9 mouse cellular contexts compared by ENCODE assay signal in the genomic region with DNA sequence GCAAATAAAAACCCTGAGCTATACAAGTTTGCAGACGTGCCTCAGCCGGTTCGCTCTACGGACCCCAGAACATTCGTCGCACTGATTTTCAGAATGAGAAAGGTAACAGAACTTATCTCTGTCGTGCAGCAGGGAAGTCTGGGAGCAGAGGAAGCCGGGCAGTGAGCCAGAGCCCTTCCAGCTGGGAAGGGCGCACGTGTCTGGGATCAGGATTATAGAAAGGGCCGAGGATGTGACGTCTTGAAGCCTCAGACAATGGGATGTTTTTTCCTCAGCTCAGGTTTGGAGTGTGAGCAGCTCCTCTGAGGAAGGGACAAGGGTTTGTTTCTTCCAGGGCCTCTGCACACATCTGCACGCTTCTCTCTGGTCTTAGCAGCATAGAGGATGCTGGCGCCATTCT. TPM values are rescaled to one million over a fixed set of nuclear protein-coding genes. Genes with fewer than 3 reads are reported as not detected.
DNase-seq lines count a peak whose midpoint lies in the region; ATAC-seq and TF ChIP-seq lines count a peak whose summit lies in the region.
"Had no signal": no experiment of that assay in that cellular context is flagged by ENCODE, and none has a peak within 500 bp of the region (broad histone marks: within the 10 kb centered on the region; RNA-seq: fewer than 3 reads in every experiment).

No protein-coding gene starts in this region.

- intact Hi-C loops in gastrocnemius, postnatal 14 days (cut with DNase I; ENCODE audit: low total_unique reads): no loop called here

- peaks cover 51% of the 10 kb centered on the region for H3K4me1 ChIP-seq in hindbrain, embryonic 15.5 days (replicated peaks)
- 0 out of 2 replicates have a peak, but pooled peaks cover 3% of the 10 kb centered on the region for H3K4me1 ChIP-seq in liver, embryonic 13.5 days (replicated peaks)
- no peaks in the 10 kb centered on the region; the same call in 1 of the 2 replicates for H3K4me1 ChIP-seq in thymus, adult 2 months (replicated peaks; ENCODE audit: control insufficient read depth, insufficient read depth, low read length)

- peak; percentile 33 for DNase-seq in embryo, embryonic 10.5 days (ENCODE audit: low spot score)
- DNase-seq in embryo, embryonic 9.5 days (ENCODE audit: extremely low spot score): no peak
- DNase-seq in R1 (ENCODE audit: low read depth, low spot score): peak; percentile 50
- peak; percentile 77 for DNase-seq in gastrocnemius, postnatal 14 days
- no peak for DNase-seq in liver, embryonic 13.5 days
- DNase-seq in skeletal muscle tissue, adult 2 months (ENCODE audit: low read depth, low spot score): peak; percentile 73
- no peak for DNase-seq in thymus, adult 2 months

- no peak for TF ChIP-seq POLR2A in thymus, adult 2 months (IDR thresholded peaks at IDR 0.05; ENCODE audit: control insufficient read depth, extremely low read depth, insufficient read depth, low read length, poor library complexity)

- 43% methylated on average over 14 of the region's 14 CpGs for WGBS in hindbrain, embryonic 15.5 days
- 44% methylated on average over 14 of the region's 14 CpGs for WGBS in liver, embryonic 13.5 days (ENCODE audit: insufficient replicate concordance)
- 78% methylated on average over 14 of the region's 14 CpGs for WGBS in thymus, adult 2 months

- H3K4me2 ChIP-seq in hindbrain, embryonic 15.5 days: peak overlapping the region; percentile 29
- H3K4me2 ChIP-seq in liver, embryonic 13.5 days: no peak overlapping the region

- H3K36me3 ChIP-seq in hindbrain, embryonic 15.5 days: no peaks in the 10 kb centered on the region
- no peaks in the 10 kb centered on the region for H3K36me3 ChIP-seq in liver, embryonic 13.5 days
- no peaks in the 10 kb centered on the region for H3K36me3 ChIP-seq in thymus, adult 2 months (ENCODE audit: control insufficient read depth, insufficient read depth, low read length)

- no peaks in the 10 kb centered on the region for H3K9me3 ChIP-seq in hindbrain, embryonic 15.5 days
- H3K9me3 ChIP-seq in liver, embryonic 13.5 days (replicated peaks): no peaks in the 10 kb centered on the region

- no peak overlapping the region for H3K9ac ChIP-seq in hindbrain, embryonic 15.5 days
- no peak overlapping the region for H3K9ac ChIP-seq in liver, embryonic 13.5 days

- no peak for TF ChIP-seq CTCF in thymus, adult 2 months (IDR thresholded peaks at IDR 0.05; ENCODE audit: borderline replicate concordance, control insufficient read depth, extremely low read depth, insufficient read depth, low read length, poor library complexity)

- peak overlapping the region; percentile 85 for H3K27ac ChIP-seq in hindbrain, embryonic 15.5 days (replicated peaks)
- H3K27ac ChIP-seq in liver, embryonic 13.5 days: peak overlapping the region; percentile 29; the same call in 1 of the 2 replicates
- no peak overlapping the region for H3K27ac ChIP-seq in thymus, adult 2 months (ENCODE audit: control insufficient read depth, insufficient read depth, low read length)

- 0 out of 2 replicates have a peak, but pooled peaks have one; percentile 5 for ATAC-seq in hindbrain, embryonic 15.5 days (ENCODE audit: low FRiP score, low read depth)
- 0 out of 2 replicates have a peak, but pooled peaks have one; percentile 15 for ATAC-seq in liver, embryonic 13.5 days (ENCODE audit: low read depth)

- H3K4me3 ChIP-seq in hindbrain, embryonic 15.5 days: no peak overlapping the region
- H3K4me3 ChIP-seq in liver, embryonic 13.5 days (replicated peaks): no peak overlapping the region
- no peak overlapping the region for H3K4me3 ChIP-seq in thymus, adult 2 months (ENCODE audit: control insufficient read depth, insufficient read depth, low read length)

- no peaks in the 10 kb centered on the region for H3K27me3 ChIP-seq in hindbrain, embryonic 15.5 days
- H3K27me3 ChIP-seq in liver, embryonic 13.5 days: peaks cover 7% of the 10 kb centered on the region; the same call in 1 of the 2 replicates
- 0 out of 2 replicates have a peak, but pooled peaks cover 2% of the 10 kb centered on the region for H3K27me3 ChIP-seq in thymus, adult 2 months (ENCODE audit: control insufficient read depth, insufficient read depth, low read length)

RNA-seq across cellular contexts. Expression of a gene that starts 1.6 kb away (rescaled TPM):
- 100 to 1,000 TPM; 243 to 252 TPM for total RNA-seq in gastrocnemius, postnatal 14 days (2021)
- 349 and 369 TPM in 2 replicates for polyA plus RNA-seq in hindbrain, embryonic 15.5 days (2015; fragmentation: Nextera tagmentation; extraction: Ambion mirVana)
- polyA plus RNA-seq in liver, embryonic 13.5 days (2015; fragmentation: Nextera tagmentation; extraction: Ambion mirVana): 2.0 TPM in 2 replicates
- 15.2 and 26.8 TPM in 2 replicates for polyA plus RNA-seq in thymus, adult 2 months (2012; rRNA removed)

RNA-seq across cellular contexts. Expression of a gene that starts 37.7 kb away (rescaled TPM):
- total RNA-seq in gastrocnemius, postnatal 14 days (2021): not detected
- 0.59 TPM in 1 of 2 replicates, not detected in the other for polyA plus RNA-seq in hindbrain, embryonic 15.5 days (2015; fragmentation: Nextera tagmentation; extraction: Ambion mirVana)
- polyA plus RNA-seq in liver, embryonic 13.5 days (2015; fragmentation: Nextera tagmentation; extraction: Ambion mirVana): not detected in 2 replicates
- not detected in 2 replicates for polyA plus RNA-seq in thymus, adult 2 months (2012; rRNA removed)
- total RNA-seq: left cerebral cortex, postnatal 10 days had no signal

RNA-seq across cellular contexts. Expression of a gene that starts 55.4 kb away (rescaled TPM):
- not detected for total RNA-seq in gastrocnemius, postnatal 14 days (2021)
- not detected in 2 replicates for polyA plus RNA-seq in hindbrain, embryonic 15.5 days (2015; fragmentation: Nextera tagmentation; extraction: Ambion mirVana)
- not detected in 2 replicates for polyA plus RNA-seq in liver, embryonic 13.5 days (2015; fragmentation: Nextera tagmentation; extraction: Ambion mirVana)
- not detected in 2 replicates for polyA plus RNA-seq in thymus, adult 2 months (2012; rRNA removed)

Comparison
In these comparisons a context has a peak if more than half of its experiments do, and no peak if none do; other contexts are left out.
1. DNase-seq: peak in embryo, embryonic 10.5 days (single experiment), R1 (single experiment), gastrocnemius, postnatal 14 days (single experiment) and skeletal muscle tissue, adult 2 months (single experiment); none in embryo, embryonic 9.5 days (single experiment), liver, embryonic 13.5 days (single experiment) and thymus, adult 2 months (single experiment).
2. RNA of a gene that starts 1.6 kb away (polyA plus RNA-seq): 349 to 369 TPM in hindbrain, embryonic 15.5 days; 15.2 to 26.8 TPM in thymus, adult 2 months and 2.0 TPM in liver, embryonic 13.5 days; every median in the first group is over 10 times any median in the second.